Comparison of ENCODE assay signal across 25 mouse cellular contexts in the genomic region with DNA sequence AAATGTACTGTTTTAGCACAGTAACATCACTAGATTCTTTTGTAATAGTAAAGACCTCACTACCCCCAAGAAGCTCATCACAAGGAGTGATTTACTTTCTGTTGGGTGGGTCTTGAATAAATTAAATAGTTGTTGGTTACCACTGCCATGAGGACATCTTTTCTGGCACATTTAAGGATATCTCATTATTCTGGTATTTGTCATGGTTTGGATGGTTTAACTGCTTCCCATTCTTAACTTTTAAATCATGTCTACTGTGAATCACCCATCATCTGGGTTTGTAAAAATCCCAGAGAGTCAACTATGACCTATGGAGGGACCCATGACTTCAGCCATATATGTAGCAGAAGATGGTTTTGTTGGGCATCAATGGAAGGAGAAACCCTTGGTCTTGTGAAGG.
"Had no signal": no experiment of that assay in that cellular context is flagged by ENCODE, and none has a peak within 500 bp of the region (broad histone marks: within the 10 kb centered on the region; RNA-seq: fewer than 3 reads in every experiment).

No protein-coding gene starts in this region.

- H3K4me3 ChIP-seq: gastrocnemius, adult 2 months; heart, embryonic 13.5 days; heart, embryonic 15.5 days; hindbrain, embryonic 13.5 days; hindbrain, embryonic 15.5 days; limb, embryonic 13.5 days; limb, embryonic 15.5 days; liver, embryonic 12.5 days had no signal

- DNase-seq: gastrocnemius, adult 2 months; gastrocnemius, postnatal 10 days; gastrocnemius, postnatal 25 days; heart, adult 18-20 months; heart, postnatal 14 days; heart, postnatal 36 days; kidney, adult 18-20 months; kidney, adult 8-10 months; kidney, postnatal 14 days; kidney, postnatal 36 days; layer of hippocampus, adult 9-11 months; layer of hippocampus, postnatal 36 days; left cerebral cortex, postnatal 4 days had no signal

- H3K36me3 ChIP-seq: heart, embryonic 13.5 days; heart, embryonic 15.5 days; hindbrain, embryonic 13.5 days; hindbrain, embryonic 15.5 days; limb, embryonic 13.5 days; limb, embryonic 15.5 days; liver, embryonic 12.5 days had no signal

- ATAC-seq: hindbrain, postnatal 0 days; intestine, postnatal 0 days; liver, embryonic 12.5 days had no signal

- H3K27ac ChIP-seq: gastrocnemius, adult 2 months; heart, embryonic 13.5 days; heart, embryonic 15.5 days; hindbrain, embryonic 13.5 days; hindbrain, embryonic 15.5 days; hindbrain, postnatal 0 days; kidney, postnatal 0 days; limb, embryonic 13.5 days; limb, embryonic 15.5 days; liver, embryonic 12.5 days; liver, embryonic 14.5 days had no signal

- H3K9me3 ChIP-seq: heart, embryonic 13.5 days; heart, embryonic 15.5 days; hindbrain, embryonic 15.5 days; limb, embryonic 13.5 days; limb, embryonic 15.5 days; liver, embryonic 12.5 days had no signal

- H3K4me1 ChIP-seq: heart, embryonic 13.5 days; heart, embryonic 15.5 days; hindbrain, embryonic 13.5 days; hindbrain, embryonic 15.5 days; limb, embryonic 13.5 days; limb, embryonic 15.5 days; liver, embryonic 12.5 days had no signal

- H3K27me3 ChIP-seq: heart, embryonic 13.5 days; heart, embryonic 15.5 days; hindbrain, embryonic 13.5 days; hindbrain, embryonic 15.5 days; limb, embryonic 13.5 days; limb, embryonic 15.5 days; liver, embryonic 12.5 days had no signal

- H3K9ac ChIP-seq: heart, embryonic 13.5 days; heart, embryonic 15.5 days; hindbrain, embryonic 13.5 days; hindbrain, embryonic 15.5 days; limb, embryonic 13.5 days; limb, embryonic 15.5 days; liver, embryonic 12.5 days; liver, embryonic 14.5 days had no signal

- H3K4me2 ChIP-seq: heart, embryonic 11.5 days; heart, embryonic 13.5 days; heart, embryonic 15.5 days; hindbrain, embryonic 13.5 days; hindbrain, embryonic 15.5 days; limb, embryonic 13.5 days; limb, embryonic 15.5 days; liver, embryonic 12.5 days had no signal
